Mouse (Mus musculus): ENCODE results near the gene Ifna2. TPM values are rescaled to one million over a fixed set of nuclear protein-coding genes. Genes with fewer than 3 reads are reported as not detected.

Gene Ifna2
- polyA plus RNA-seq, 1 experiment from 2014 or later = not detected

DNA sequence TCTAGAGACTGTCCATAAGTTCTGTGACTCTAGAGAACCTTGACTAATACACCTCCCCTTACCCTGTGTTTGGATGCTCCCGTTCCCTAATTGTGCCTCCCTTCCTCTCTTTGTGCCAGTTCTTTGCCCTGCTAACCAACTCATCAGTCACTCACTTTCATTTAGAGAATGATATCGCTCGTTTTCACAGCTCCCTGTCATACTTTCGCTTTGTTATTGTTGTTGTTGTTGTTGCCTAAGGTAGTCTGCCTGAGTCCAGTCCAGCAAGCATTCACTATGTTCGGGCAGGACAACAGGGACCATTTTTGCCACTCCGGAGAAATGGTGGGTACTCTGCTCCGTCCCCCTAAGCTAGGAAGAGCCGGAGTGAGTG is 43.0 kb downstream of the Ifna2 start:
- no peak overlapping the region for H3K4me3 ChIP-seq (replicated peaks; ENCODE audit: low read depth, low read length)
- 67% methylated on average over 8 of the region's 8 CpGs for WGBS
- H3K27me3 ChIP-seq (ENCODE audit: control insufficient read depth, insufficient read depth, low read length) = no peaks in the 10 kb centered on the region
- no peak overlapping the region for H3K27ac ChIP-seq (replicated peaks; ENCODE audit: low read depth, low read length)
- no peak for ATAC-seq (ENCODE audit: low FRiP score, low TSS enrichment)
- peak overlapping the region; percentile 23 for H3K4me2 ChIP-seq (ENCODE audit: low read length)
- no peak overlapping the region for H3K9ac ChIP-seq (replicated peaks; ENCODE audit: low read length)
- H3K36me3 ChIP-seq (ENCODE audit: control insufficient read depth, insufficient read depth, low read length) = no peaks in the 10 kb centered on the region
- H3K4me1 ChIP-seq (ENCODE audit: control insufficient read depth, insufficient read depth, low read length) = no peaks in the 10 kb centered on the region
- no peaks in the 10 kb centered on the region for H3K9me3 ChIP-seq (ENCODE audit: control insufficient read depth, low read length)
- no peak for DNase-seq

DNA sequence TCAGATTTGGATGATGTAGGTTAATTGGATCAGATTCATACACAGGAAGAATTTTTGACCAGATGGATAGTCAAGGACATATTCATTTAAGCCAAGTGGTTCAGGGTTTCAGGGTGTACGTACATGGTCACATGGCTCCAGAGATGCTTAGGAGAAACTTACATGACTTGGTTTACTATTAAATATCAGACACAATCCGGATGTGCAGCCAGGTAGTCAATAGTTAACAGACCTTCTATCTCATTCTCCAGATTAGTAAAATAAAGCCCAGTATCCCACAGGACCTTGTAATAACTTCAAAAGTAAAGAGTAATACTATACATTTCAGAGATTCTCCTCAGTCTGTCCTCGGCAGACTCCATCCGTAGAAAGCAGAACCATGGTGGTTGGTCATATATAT is 49.4 kb downstream of the Ifna2 start, which contains the start of gene C87499:
Gene C87499, minus strand, starts transcription at position 101 of the 400 bp plus-strand sequence.
- Histone ChIP-seq H3K27me3 (ENCODE audit: control insufficient read depth, insufficient read depth, low read length) (no peaks in the 10 kb centered on the region), H3K27ac (replicated peaks; ENCODE audit: low read depth, low read length) (no peak within 1 kb of the TSS), H3K4me1 (ENCODE audit: control insufficient read depth, insufficient read depth, low read length) (no peaks in the 10 kb centered on the region), H3K36me3 (ENCODE audit: control insufficient read depth, insufficient read depth, low read length) (no peaks in the 10 kb centered on the region), H3K4me3 (replicated peaks; ENCODE audit: low read depth, low read length) (no peak within 1 kb of the TSS), H3K4me2 (ENCODE audit: low read length) (no peak within 1 kb of the TSS), H3K9me3 (ENCODE audit: control insufficient read depth, low read length) (no peaks in the 10 kb centered on the region), H3K9ac (replicated peaks; ENCODE audit: low read length) (no peak within 1 kb of the TSS)
- DNase-seq (no peak), ATAC-seq (ENCODE audit: low FRiP score, low TSS enrichment) (no peak)
- 93% methylated on average over 4 of the region's 4 CpGs for WGBS

Other genes with a start within 250 kb of the Ifna2 start
- 2.4 and 3.8 TPM in 2 replicates for gene Hacd4, start 245.0 kb downstream of the Ifna2 start, polyA plus RNA-seq (2014; fragmentation: Nextera tagmentation; extraction: Ambion mirVana)
- gene Ifnb1, start 161.1 kb downstream of the Ifna2 start, polyA plus RNA-seq (2014; fragmentation: Nextera tagmentation; extraction: Ambion mirVana) = not detected in 2 replicates
- not detected in 2 replicates for gene Ifna15, start 125.7 kb downstream of the Ifna2 start, polyA plus RNA-seq (2014; fragmentation: Nextera tagmentation; extraction: Ambion mirVana)
- not detected in 2 replicates for gene Ifna14, start 112.1 kb downstream of the Ifna2 start, polyA plus RNA-seq (2014; fragmentation: Nextera tagmentation; extraction: Ambion mirVana)
- not detected in 2 replicates for gene Ifna9, start 91.5 kb downstream of the Ifna2 start, polyA plus RNA-seq (2014; fragmentation: Nextera tagmentation; extraction: Ambion mirVana)
- not detected in 2 replicates for gene Ifna12, start 80.5 kb downstream of the Ifna2 start, polyA plus RNA-seq (2014; fragmentation: Nextera tagmentation; extraction: Ambion mirVana)
- gene C87499, start 49.5 kb downstream of the Ifna2 start, polyA plus RNA-seq (2014; fragmentation: Nextera tagmentation; extraction: Ambion mirVana) = not detected in 2 replicates
- gene Ifna13, start 39.5 kb downstream of the Ifna2 start, polyA plus RNA-seq (2014; fragmentation: Nextera tagmentation; extraction: Ambion mirVana) = not detected in 2 replicates
- not detected in 2 replicates for gene Ifna16, start 7.0 kb downstream of the Ifna2 start, polyA plus RNA-seq (2014; fragmentation: Nextera tagmentation; extraction: Ambion mirVana)
- not detected in 2 replicates for gene Ifnab, start 7.4 kb upstream of the Ifna2 start, polyA plus RNA-seq (2014; fragmentation: Nextera tagmentation; extraction: Ambion mirVana)
- 1.8 and 2.2 TPM in 2 replicates for gene Gm26566, start 37.9 kb upstream of the Ifna2 start, polyA plus RNA-seq (2014; fragmentation: Nextera tagmentation; extraction: Ambion mirVana)
- gene Klhl9, start 38.6 kb upstream of the Ifna2 start, polyA plus RNA-seq (2014; fragmentation: Nextera tagmentation; extraction: Ambion mirVana) = 137 and 177 TPM in 2 replicates
- gene Gm13271, start 71.0 kb upstream of the Ifna2 start, polyA plus RNA-seq (2014; fragmentation: Nextera tagmentation; extraction: Ambion mirVana) = not detected in 2 replicates
- gene Gm13283, start 76.2 kb upstream of the Ifna2 start, polyA plus RNA-seq (2014; fragmentation: Nextera tagmentation; extraction: Ambion mirVana) = not detected in 2 replicates
- gene Gm13290, start 89.9 kb upstream of the Ifna2 start, polyA plus RNA-seq (2014; fragmentation: Nextera tagmentation; extraction: Ambion mirVana) = not detected in 2 replicates
- not detected in 2 replicates for gene Gm13289, start 93.0 kb upstream of the Ifna2 start, polyA plus RNA-seq (2014; fragmentation: Nextera tagmentation; extraction: Ambion mirVana)
- not detected in 2 replicates for gene Gm13272, start 95.9 kb upstream of the Ifna2 start, polyA plus RNA-seq (2014; fragmentation: Nextera tagmentation; extraction: Ambion mirVana)
- not detected in 2 replicates for gene Ifnz, start 98.2 kb upstream of the Ifna2 start, polyA plus RNA-seq (2014; fragmentation: Nextera tagmentation; extraction: Ambion mirVana)
- gene Gm13276, start 101.8 kb upstream of the Ifna2 start, polyA plus RNA-seq (2014; fragmentation: Nextera tagmentation; extraction: Ambion mirVana) = not detected in 2 replicates
- gene Gm13277, start 104.7 kb upstream of the Ifna2 start, polyA plus RNA-seq (2014; fragmentation: Nextera tagmentation; extraction: Ambion mirVana) = not detected in 2 replicates
- gene Gm13278, start 107.6 kb upstream of the Ifna2 start, polyA plus RNA-seq (2014; fragmentation: Nextera tagmentation; extraction: Ambion mirVana) = not detected in 2 replicates
- gene Gm13275, start 110.6 kb upstream of the Ifna2 start, polyA plus RNA-seq (2014; fragmentation: Nextera tagmentation; extraction: Ambion mirVana) = not detected in 2 replicates
- not detected in 2 replicates for gene Gm13279, start 113.5 kb upstream of the Ifna2 start, polyA plus RNA-seq (2014; fragmentation: Nextera tagmentation; extraction: Ambion mirVana)
- gene Gm13285, start 115.8 kb upstream of the Ifna2 start, polyA plus RNA-seq (2014; fragmentation: Nextera tagmentation; extraction: Ambion mirVana) = 0.17 TPM in 1 of 2 replicates, not detected in the other
- gene Gm13287, start 119.3 kb upstream of the Ifna2 start, polyA plus RNA-seq (2014; fragmentation: Nextera tagmentation; extraction: Ambion mirVana) = not detected in 2 replicates
- gene Gm13288, start 121.6 kb upstream of the Ifna2 start, polyA plus RNA-seq (2014; fragmentation: Nextera tagmentation; extraction: Ambion mirVana) = 0.08 TPM in 1 of 2 replicates, not detected in the other
- not detected in 2 replicates for gene Ifna7, start 132.3 kb upstream of the Ifna2 start, polyA plus RNA-seq (2014; fragmentation: Nextera tagmentation; extraction: Ambion mirVana)
- gene Ifna11, start 136.0 kb upstream of the Ifna2 start, polyA plus RNA-seq (2014; fragmentation: Nextera tagmentation; extraction: Ambion mirVana) = not detected in 2 replicates
- not detected in 2 replicates for gene Ifna6, start 143.5 kb upstream of the Ifna2 start, polyA plus RNA-seq (2014; fragmentation: Nextera tagmentation; extraction: Ambion mirVana)
- not detected in 2 replicates for gene Ifna5, start 151.6 kb upstream of the Ifna2 start, polyA plus RNA-seq (2014; fragmentation: Nextera tagmentation; extraction: Ambion mirVana)
- not detected in 2 replicates for gene Ifna4, start 157.9 kb upstream of the Ifna2 start, polyA plus RNA-seq (2014; fragmentation: Nextera tagmentation; extraction: Ambion mirVana)
- not detected in 2 replicates for gene Ifna1, start 166.2 kb upstream of the Ifna2 start, polyA plus RNA-seq (2014; fragmentation: Nextera tagmentation; extraction: Ambion mirVana)
- not detected in 2 replicates for gene Ifne, start 196.3 kb upstream of the Ifna2 start, polyA plus RNA-seq (2014; fragmentation: Nextera tagmentation; extraction: Ambion mirVana)